Mouse (Mus musculus): ENCODE data around the gene Mrpl38. TPM values are rescaled to one million over a fixed set of nuclear protein-coding genes. Genes with fewer than 3 reads are reported as not detected.

The Mrpl38 gene
- total RNA-seq, 2 experiments from 2014 or later = 55.6 to 64.8 TPM

GRCm38 (mm10) chr11:116111611-116112203 lies 27.0 kb downstream of the Mrpl38 start:
- DNase-seq (ENCODE audit: low spot score in 2 of 2) = no peak

- DNase-seq (ENCODE audit: low spot score in 2 of 2) = no peak
Observed at GRCm38 (mm10) chr11:116111067-116111466, 27.6 kb downstream of the Mrpl38 start.

- no peak for DNase-seq (ENCODE audit: low spot score in 2 of 2)
Observed at GRCm38 (mm10) chr11:116110540-116110939, 28.1 kb downstream of the Mrpl38 start.

GRCm38 (mm10) chr11:116110131-116110530 lies 28.5 kb downstream of the Mrpl38 start:
- DNase-seq (ENCODE audit: low spot score in 2 of 2) = peak in 1 of 2 experiments; percentile 59

GRCm38 (mm10) chr11:116109441-116110081 lies 29.1 kb downstream of the Mrpl38 start:
- peak in 1 of 2 experiments; percentile 18 for DNase-seq (ENCODE audit: low spot score in 2 of 2)

- peak; percentile 58 to 66 for DNase-seq (ENCODE audit: low spot score in 2 of 2)
Observed at GRCm38 (mm10) chr11:116108464-116109137, 30.1 kb downstream of the Mrpl38 start.

- DNase-seq (ENCODE audit: low spot score in 2 of 2) = no peak
Observed at GRCm38 (mm10) chr11:116107777-116108285, 30.8 kb downstream of the Mrpl38 start.

GRCm38 (mm10) chr11:116106963-116107776 lies 31.5 kb downstream of the Mrpl38 start:
- DNase-seq (ENCODE audit: low spot score in 2 of 2) = no peak

GRCm38 (mm10) chr11:116106154-116106962 lies 32.3 kb downstream of the Mrpl38 start:
- DNase-seq (ENCODE audit: low spot score in 2 of 2) = no peak

- DNase-seq (ENCODE audit: low spot score in 2 of 2) = no peak
Observed at GRCm38 (mm10) chr11:116105065-116105464, 33.6 kb downstream of the Mrpl38 start.

GRCm38 (mm10) chr11:116104006-116104646 lies 34.5 kb downstream of the Mrpl38 start:
- DNase-seq (ENCODE audit: low spot score in 2 of 2) = no peak

GRCm38 (mm10) chr11:116103572-116103971 lies 35.1 kb downstream of the Mrpl38 start:
- DNase-seq (ENCODE audit: low spot score in 2 of 2) = no peak

- DNase-seq (ENCODE audit: low spot score in 2 of 2) = no peak
Observed at GRCm38 (mm10) chr11:116102472-116102871, 36.2 kb downstream of the Mrpl38 start.

- DNase-seq (ENCODE audit: low spot score in 2 of 2) = peak in 1 of 2 experiments; percentile 43
Observed at GRCm38 (mm10) chr11:116101931-116102381, 36.7 kb downstream of the Mrpl38 start.

- DNase-seq (ENCODE audit: low spot score in 2 of 2) = no peak
Observed at GRCm38 (mm10) chr11:116100839-116101238, 37.8 kb downstream of the Mrpl38 start.

- no peak for DNase-seq (ENCODE audit: low spot score in 2 of 2)
Observed at GRCm38 (mm10) chr11:116100385-116100784, 38.3 kb downstream of the Mrpl38 start.

GRCm38 (mm10) chr11:116099462-116099861 lies 39.2 kb downstream of the Mrpl38 start:
- no peak for DNase-seq (ENCODE audit: low spot score in 2 of 2)

GRCm38 (mm10) chr11:116098711-116099460 lies 39.8 kb downstream of the Mrpl38 start:
- DNase-seq (ENCODE audit: low spot score in 2 of 2) = no peak
